Mouse (Mus musculus) embryonic facial prominence, embryonic 15.5 days (tissue): ENCODE data around the gene Pi4kb. TPM values are rescaled to one million over a fixed set of nuclear protein-coding genes. Genes with fewer than 3 reads are reported as not detected.

Experiments used
- ATAC-seq: fragments of 200-750 bp; cut with Nextera tagmentation; 2 replicates; pipeline ENCODE4 v1.8.0; 2017; ENCODE audit warnings: low read depth, moderate TSS enrichment; ENCODE audit not compliant: insufficient number of reproducible peaks, low FRiP score, low TSS enrichment
- H3K27ac ChIP-seq: fragments of 300-500 bp; sonication (generic); replicated peaks from 2 replicates; pipeline ENCODE4 v1.5.1; 2015; ENCODE audit warnings: mild to moderate bottlenecking, inconsistent platforms
- H3K27me3 ChIP-seq: fragments of 300-500 bp; sonication (generic); 2 replicates; pipeline ENCODE4 v1.6.1; 2015; ENCODE audit warnings: inconsistent platforms
- H3K36me3 ChIP-seq: fragments of 300-500 bp; sonication (generic); 2 replicates; pipeline ENCODE4 v1.6.1; 2015; ENCODE audit warnings: mild to moderate bottlenecking, inconsistent platforms
- H3K4me1 ChIP-seq: fragments of 300-500 bp; sonication (generic); 2 replicates; pipeline ENCODE4 v1.6.1; 2015; ENCODE audit warnings: inconsistent platforms
- H3K4me2 ChIP-seq: fragments of 300-500 bp; sonication (generic); replicated peaks from 2 replicates; pipeline ENCODE4 v1.6.1; 2015; ENCODE audit warnings: mild to moderate bottlenecking, inconsistent platforms
- H3K4me3 ChIP-seq: fragments of 300-500 bp; sonication (generic); replicated peaks from 2 replicates; pipeline ENCODE4 v1.5.1; 2015; ENCODE audit warnings: mild to moderate bottlenecking, inconsistent platforms
- H3K9ac ChIP-seq: fragments of 300-500 bp; sonication (generic); 2 replicates; pipeline ENCODE4 v1.6.1; 2015; ENCODE audit warnings: inconsistent platforms
- H3K9me3 ChIP-seq: fragments of 300-500 bp; sonication (generic); replicated peaks from 2 replicates; pipeline ENCODE4 v1.6.1; 2016; ENCODE audit warnings: inconsistent platforms
- WGBS: fragments of 180-500 bp; shearing (Covaris S2); methylation state at CpG from one replicate; pipeline ENCODE4 v1.1.7; 2015; 5-methylcytosine and 5-hydroxymethylcytosine counted together
- microRNA-seq: library from miRNA; unstranded; fragments of <30 nt; microRNA quantifications from one replicate; pipeline ENCODE4, GENCODE M21; 2016; ENCODE audit warnings: borderline number of aligned reads
- polyA plus RNA-seq: library from polyadenylated mRNA; unstranded; fragments of >200 nt; fragmentation: Nextera tagmentation; extraction: Ambion mirVana; gene quantifications from 2 replicates; pipeline ENCODE4 v1.2.1, GENCODE M21; 2015

Pi4kb gene
- polyA plus RNA-seq, 1 experiment from 2014 or later: 29.0 TPM

GRCm38 (mm10) chr3:95042838-95043229, 68.3 kb downstream of the Pi4kb start:
- H3K4me1 ChIP-seq: peaks cover 8% of the 10 kb centered on the region
- peak overlapping the region; percentile 26; the same call in 1 of the 2 replicates for H3K9ac ChIP-seq
- H3K4me3 ChIP-seq: peak overlapping the region; percentile 96
- no peaks in the 10 kb centered on the region for H3K27me3 ChIP-seq
- 0 out of 2 replicates have a peak, but pooled peaks have one; percentile 26 for ATAC-seq
- H3K4me2 ChIP-seq: peak overlapping the region; percentile 54
- no peaks in the 10 kb centered on the region for H3K9me3 ChIP-seq
- peaks cover 3% of the 10 kb centered on the region; the same call in 1 of the 2 replicates for H3K36me3 ChIP-seq
- H3K27ac ChIP-seq: peak overlapping the region; percentile 73
- WGBS: 24% methylated on average over 7 of the region's 7 CpGs

- no peak overlapping the region for H3K9ac ChIP-seq
- H3K9me3 ChIP-seq: no peaks in the 10 kb centered on the region
- H3K4me2 ChIP-seq: no peak overlapping the region
- WGBS: 57% methylated on average over 6 of the region's 6 CpGs
- no peaks in the 10 kb centered on the region for H3K36me3 ChIP-seq
- ATAC-seq: no peak
- H3K4me1 ChIP-seq: peaks cover 8% of the 10 kb centered on the region
- H3K27ac ChIP-seq: no peak overlapping the region
- H3K27me3 ChIP-seq: no peaks in the 10 kb centered on the region
- H3K4me3 ChIP-seq: no peak overlapping the region
Observed at GRCm38 (mm10) chr3:95043251-95043650, 68.7 kb downstream of the Pi4kb start.

- WGBS: 86% methylated on average over 11 of the region's 11 CpGs
Observed at GRCm38 (mm10) chr3:95046462-95047057, 72.0 kb downstream of the Pi4kb start.

GRCm38 (mm10) chr3:95047914-95048313, 73.4 kb downstream of the Pi4kb start:
- Histone ChIP-seq H3K4me3 (no peak overlapping the region), H3K36me3 (no peaks in the 10 kb centered on the region), H3K9ac (no peak overlapping the region), H3K9me3 (no peaks in the 10 kb centered on the region), H3K4me2 (no peak overlapping the region), H3K27me3 (no peaks in the 10 kb centered on the region), H3K27ac (no peak overlapping the region), H3K4me1 (0 out of 2 replicates have a peak, but pooled peaks cover under 1% of the 10 kb centered on the region)
- no peak for ATAC-seq
- WGBS: 61% methylated on average over 3 of the region's 3 CpGs

More at GRCm38 (mm10) chr3:95046462-95047057, 72.0 kb downstream of the Pi4kb start:
- Histone ChIP-seq H3K4me1 (peaks cover 5% of the 10 kb centered on the region), H3K9me3 (no peaks in the 10 kb centered on the region), H3K4me2 (no peak overlapping the region), H3K36me3 (no peaks in the 10 kb centered on the region), H3K4me3 (no peak overlapping the region), H3K9ac (no peak overlapping the region), H3K27me3 (no peaks in the 10 kb centered on the region), H3K27ac (no peak overlapping the region)
- no peak for ATAC-seq

GRCm38 (mm10) chr3:95052959-95053358, 78.4 kb downstream of the Pi4kb start:
- Histone ChIP-seq H3K9me3 (no peaks in the 10 kb centered on the region), H3K36me3 (0 out of 2 replicates have a peak, but pooled peaks cover under 1% of the 10 kb centered on the region), H3K4me1 (peaks cover 11% of the 10 kb centered on the region), H3K27me3 (no peaks in the 10 kb centered on the region), H3K27ac (no peak overlapping the region), H3K4me3 (no peak overlapping the region), H3K9ac (no peak overlapping the region), H3K4me2 (no peak overlapping the region)
- 53% methylated on average over 1 of the region's 1 CpGs for WGBS
- peak; percentile 30; the same call in 1 of the 2 replicates for ATAC-seq

GRCm38 (mm10) chr3:95053701-95054100, 79.2 kb downstream of the Pi4kb start:
- Histone ChIP-seq H3K36me3 (peaks cover 6% of the 10 kb centered on the region; the same call in 1 of the 2 replicates), H3K4me1 (peaks cover 11% of the 10 kb centered on the region), H3K9ac (no peak overlapping the region), H3K9me3 (no peaks in the 10 kb centered on the region), H3K27me3 (no peaks in the 10 kb centered on the region), H3K4me3 (no peak overlapping the region), H3K27ac (no peak overlapping the region), H3K4me2 (no peak overlapping the region)
- WGBS: 43% methylated on average over 3 of the region's 3 CpGs
- no peak for ATAC-seq

- 0 out of 2 replicates have a peak, but pooled peaks have one; percentile 53 for ATAC-seq
- Histone ChIP-seq H3K27ac (peak overlapping the region; percentile 61; the same call in 1 of the 2 replicates), H3K4me2 (no peak overlapping the region), H3K9ac (no peak overlapping the region), H3K36me3 (peaks cover 16% of the 10 kb centered on the region), H3K27me3 (no peaks in the 10 kb centered on the region), H3K9me3 (no peaks in the 10 kb centered on the region), H3K4me3 (no peak overlapping the region), H3K4me1 (peaks cover 11% of the 10 kb centered on the region)
- WGBS: 24% methylated on average over 10 of the region's 10 CpGs
Observed at GRCm38 (mm10) chr3:95054481-95055260, 80.1 kb downstream of the Pi4kb start.

- peaks cover 11% of the 10 kb centered on the region for H3K4me1 ChIP-seq
- peaks cover 32% of the 10 kb centered on the region for H3K36me3 ChIP-seq
- no peak overlapping the region for H3K4me2 ChIP-seq
- H3K9ac ChIP-seq: no peak overlapping the region
- no peak overlapping the region for H3K27ac ChIP-seq
- WGBS: 82% methylated on average over 7 of the region's 7 CpGs
- H3K27me3 ChIP-seq: no peaks in the 10 kb centered on the region
- H3K9me3 ChIP-seq: no peaks in the 10 kb centered on the region
- ATAC-seq: no peak
- no peak overlapping the region for H3K4me3 ChIP-seq
Observed at GRCm38 (mm10) chr3:95056275-95056674, 81.7 kb downstream of the Pi4kb start.

Small RNA genes lying within 50 kb of the gene (microRNA-seq; reads per million reads assigned to microRNA genes)
- gene Mir7013: 0.86 reads per million

Other genes with a start within 250 kb of the Pi4kb start
- gene Cgn, start 188.2 kb upstream of the Pi4kb start, polyA plus RNA-seq: 10.1 and 12.6 TPM in 2 replicates
- gene Pogz, start 137.2 kb upstream of the Pi4kb start, polyA plus RNA-seq: 15.3 and 16.4 TPM in 2 replicates
- 328 and 351 TPM in 2 replicates for gene Psmb4, start 87.8 kb upstream of the Pi4kb start, polyA plus RNA-seq
- gene Selenbp1, start 41.7 kb upstream of the Pi4kb start, polyA plus RNA-seq: 51.5 and 61.5 TPM in 2 replicates
- gene Rfx5, start 20.7 kb upstream of the Pi4kb start, polyA plus RNA-seq: 8.7 and 11.0 TPM in 2 replicates
- 21.4 and 25.2 TPM in 2 replicates for gene Zfp687, start 40.7 kb downstream of the Pi4kb start, polyA plus RNA-seq
- 265 and 267 TPM in 2 replicates for gene Psmd4, start 67.9 kb downstream of the Pi4kb start, polyA plus RNA-seq
- gene Pip5k1a, start 132.2 kb downstream of the Pi4kb start, polyA plus RNA-seq: 22.3 and 23.0 TPM in 2 replicates
- gene Vps72, start 136.3 kb downstream of the Pi4kb start, polyA plus RNA-seq: 142 and 162 TPM in 2 replicates
- gene Tmod4, start 149.7 kb downstream of the Pi4kb start, polyA plus RNA-seq: 1.7 and 3.8 TPM in 2 replicates
- gene Scnm1, start 159.3 kb downstream of the Pi4kb start, polyA plus RNA-seq: 73.0 and 79.5 TPM in 2 replicates
- gene Lysmd1, start 159.4 kb downstream of the Pi4kb start, polyA plus RNA-seq: 16.9 and 17.4 TPM in 2 replicates
- gene Tnfaip8l2, start 167.6 kb downstream of the Pi4kb start, polyA plus RNA-seq: 6.6 and 7.6 TPM in 2 replicates
- gene Sema6c, start 185.7 kb downstream of the Pi4kb start, polyA plus RNA-seq: 13.1 and 15.6 TPM in 2 replicates
- gene Gabpb2, start 243.2 kb downstream of the Pi4kb start, polyA plus RNA-seq: 8.9 and 9.8 TPM in 2 replicates